Mouse (Mus musculus): ENCODE data around the gene Zfp931.
A peak's percentile ranks its signal among the peaks of the same experiment; 100 is the strongest.
"Not testable (repeated sequence)": the region's sequence is repeated elsewhere in the genome, so short reads cannot be mapped to it uniquely, and the experiment has no call there.

Gene Zfp931

GRCm38 (mm10) chr2:178078166-178078717, at the start of gene Zfp931:
Zfp931 (minus strand) TSS chr2:178078476.
- not testable (repeated sequence) for DNase-seq (ENCODE audit: low spot score)

DNA sequence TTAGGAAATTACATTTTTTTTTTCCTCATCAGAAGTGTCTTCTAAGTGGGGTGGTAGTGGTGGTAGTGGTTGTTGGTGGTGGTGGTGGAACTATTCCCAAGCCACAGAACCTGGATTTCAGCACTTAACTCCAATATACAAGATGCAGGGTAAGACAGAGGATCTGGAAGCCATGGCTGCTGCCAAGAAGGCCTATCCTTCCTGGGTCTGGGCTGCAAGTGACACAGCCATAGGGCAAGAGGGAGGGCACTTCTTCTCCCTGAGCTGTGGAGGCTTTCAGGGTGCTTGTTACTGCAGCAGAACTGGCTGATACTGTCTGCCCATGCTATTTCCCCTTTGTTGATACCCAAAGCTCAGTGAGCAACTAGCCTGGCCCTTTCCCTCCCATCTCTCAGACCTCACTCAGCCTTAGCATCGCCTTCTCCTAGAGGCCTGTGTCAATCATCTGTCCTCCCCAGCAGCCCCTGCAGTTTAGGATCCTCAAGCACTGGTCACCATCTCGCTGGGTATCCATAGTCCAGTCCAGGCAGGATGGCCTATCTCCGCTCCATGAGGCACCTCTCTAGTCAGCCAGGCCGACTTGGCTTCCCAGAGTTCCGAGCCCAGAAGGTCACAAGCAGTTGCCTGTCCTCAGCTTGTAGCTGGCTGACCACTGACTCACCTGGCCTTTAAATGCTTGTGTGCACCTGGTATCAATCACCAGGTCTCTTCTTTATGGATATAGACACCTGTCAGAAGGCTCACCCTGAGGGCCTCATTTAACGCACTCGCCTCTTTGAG, 48.0 kb upstream of the Zfp931 start:
- no peak for DNase-seq (ENCODE audit: low spot score)

- DNase-seq (ENCODE audit: low spot score) = no peak
Observed at GRCm38 (mm10) chr2:178125427-178125826, 47.2 kb upstream of the Zfp931 start.

DNA sequence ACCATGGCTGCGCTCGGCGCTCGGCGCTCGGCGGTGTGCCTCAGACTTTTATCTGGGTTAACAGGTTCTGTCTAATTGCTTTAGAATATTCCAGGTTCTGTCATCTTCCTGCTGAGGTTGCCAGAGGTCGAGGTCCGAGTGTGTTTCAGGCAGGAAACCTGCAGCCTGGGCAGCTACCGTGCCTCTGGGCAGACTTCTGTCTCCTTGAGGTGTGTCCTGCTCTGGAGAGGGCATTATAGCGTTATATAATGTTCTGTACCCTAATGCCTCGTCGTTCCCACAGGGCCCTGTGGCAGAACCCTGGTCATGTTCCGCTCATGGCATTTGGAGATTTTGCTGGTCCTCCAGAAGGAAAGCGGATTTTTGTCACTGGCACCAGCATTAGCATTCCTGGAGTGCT, 45.2 kb upstream of the Zfp931 start:
- DNase-seq (ENCODE audit: low spot score) = no peak

- DNase-seq (ENCODE audit: low spot score) = no peak
Observed at GRCm38 (mm10) chr2:178121946-178122665, 43.8 kb upstream of the Zfp931 start.

DNA sequence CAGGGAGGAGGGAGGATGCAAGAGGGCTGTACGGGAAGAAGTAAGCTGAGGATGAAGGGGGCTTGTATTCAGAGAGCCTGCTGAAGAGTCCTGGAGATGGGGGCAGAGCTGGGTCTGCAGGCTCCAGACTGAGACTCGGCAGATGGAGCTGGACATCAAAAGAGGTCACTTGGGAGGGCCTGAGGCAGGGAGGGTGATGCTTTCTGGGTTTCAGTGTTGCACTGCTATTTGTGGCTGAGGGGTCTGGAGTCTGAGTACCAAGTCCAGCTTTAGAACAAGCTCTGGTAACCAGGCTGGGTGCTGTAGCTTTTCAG, 43.1 kb upstream of the Zfp931 start:
- DNase-seq (ENCODE audit: low spot score) = no peak

GRCm38 (mm10) chr2:178120651-178121374, 42.5 kb upstream of the Zfp931 start:
- DNase-seq (ENCODE audit: low spot score) = no peak

DNA sequence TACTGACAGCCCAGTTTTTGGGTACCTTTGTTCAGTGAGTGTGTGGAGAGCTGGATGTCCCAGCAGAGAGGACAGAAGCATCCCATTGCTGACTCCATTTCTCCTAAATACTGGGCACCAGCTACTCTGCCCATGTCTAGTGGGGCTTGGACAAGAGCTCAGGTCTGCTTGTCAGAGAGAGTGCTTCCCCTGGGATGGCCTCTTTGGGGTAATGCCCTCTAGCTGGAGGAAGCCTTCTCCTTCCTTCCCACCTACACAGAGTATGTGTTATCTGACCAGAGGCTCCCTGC, 42.0 kb upstream of the Zfp931 start:
- no peak for DNase-seq (ENCODE audit: low spot score)

DNA sequence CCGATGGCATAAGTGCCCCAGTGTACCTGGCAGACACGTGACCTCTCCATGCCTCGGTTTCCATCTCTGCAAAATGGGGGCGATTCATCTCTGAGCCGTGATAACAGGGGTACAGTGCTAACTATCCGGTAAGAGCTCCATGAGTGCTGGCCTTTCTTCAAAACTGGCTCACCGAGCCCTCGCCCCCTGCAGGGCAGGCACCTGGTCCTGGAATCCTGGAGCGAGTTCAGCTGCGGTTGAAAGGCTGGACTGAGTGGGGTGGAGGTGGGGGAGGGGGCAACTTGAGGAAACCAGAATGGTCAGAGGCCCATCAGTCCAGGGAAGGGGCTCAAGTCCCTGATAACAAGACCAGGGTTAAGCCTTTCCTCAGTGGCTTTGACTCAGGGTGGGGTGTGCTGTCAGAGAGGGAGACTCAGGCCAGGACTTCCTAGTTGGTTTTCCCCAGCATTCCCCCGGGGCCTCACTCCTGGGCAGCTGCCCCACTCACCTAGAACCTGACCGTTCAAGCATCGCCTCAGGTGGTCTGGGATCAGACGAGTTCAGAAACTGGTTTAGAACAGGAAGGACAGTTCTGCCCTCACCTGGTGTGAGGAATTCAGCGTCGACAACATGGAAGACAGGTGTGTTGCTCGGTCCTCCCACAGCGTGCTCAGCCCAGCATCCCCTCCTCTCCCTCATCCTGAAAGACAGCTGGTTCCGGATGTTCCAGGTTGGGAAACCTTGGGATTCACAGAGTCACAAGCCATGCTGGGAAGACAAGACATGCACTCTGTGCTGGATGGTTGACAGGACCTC, 41.5 kb upstream of the Zfp931 start:
- no peak for DNase-seq (ENCODE audit: low spot score)

GRCm38 (mm10) chr2:178118801-178119560, 40.7 kb upstream of the Zfp931 start, which contains the start of gene Phactr3:
Phactr3 (plus strand) TSS chr2:178118975.
- DNase-seq (ENCODE audit: low spot score) = peak; percentile 43

- DNase-seq (ENCODE audit: low spot score) = peak; percentile 79
Observed at GRCm38 (mm10) chr2:178117946-178118345, 39.7 kb upstream of the Zfp931 start.

- DNase-seq (ENCODE audit: low spot score) = peak; percentile 82
Observed at GRCm38 (mm10) chr2:178101957-178102356, 23.7 kb upstream of the Zfp931 start.

DNA sequence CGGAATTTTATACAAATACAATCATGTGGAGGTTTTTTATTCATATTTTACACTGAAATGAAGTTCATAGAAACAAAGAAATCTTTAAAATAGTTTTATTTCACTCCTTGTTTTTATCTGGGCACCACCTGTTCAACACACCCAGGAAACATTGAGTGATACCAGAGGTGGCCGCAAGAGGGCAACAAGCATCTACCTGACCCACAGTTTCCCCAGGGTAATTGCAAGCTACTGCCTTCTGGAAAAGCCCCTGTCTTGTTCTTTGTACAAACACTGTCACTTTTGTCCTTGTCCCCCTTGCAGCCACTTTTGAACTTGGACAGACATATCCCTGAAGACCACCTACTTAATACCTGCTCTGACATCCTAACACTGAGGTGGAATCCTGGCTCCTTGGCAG, 19.7 kb upstream of the Zfp931 start:
- peak; percentile 79 for DNase-seq (ENCODE audit: low spot score)

GRCm38 (mm10) chr2:178089586-178089985, 11.3 kb upstream of the Zfp931 start:
- no peak for DNase-seq (ENCODE audit: low spot score)

DNA sequence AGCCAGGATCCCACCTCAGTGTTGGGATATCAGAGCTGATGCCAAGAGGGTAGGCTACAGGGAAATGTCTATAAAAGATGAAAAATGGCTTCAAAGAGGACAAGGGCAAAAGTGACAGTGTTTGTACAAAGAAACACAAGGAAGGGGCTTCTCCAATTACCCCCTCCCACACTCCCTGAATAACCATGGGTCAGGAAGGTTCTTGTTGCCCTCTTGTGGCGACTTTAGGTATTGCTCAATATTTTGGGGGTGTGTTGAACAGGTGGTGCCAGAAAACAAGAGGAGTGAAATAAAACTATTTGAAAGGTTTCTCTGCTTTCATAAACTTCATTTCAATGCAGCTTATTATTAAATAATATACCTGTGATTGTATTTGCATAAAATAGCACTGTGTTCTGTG, 20.1 kb downstream of the Zfp931 start:
- DNase-seq (ENCODE audit: low spot score) = peak; percentile 77

DNA sequence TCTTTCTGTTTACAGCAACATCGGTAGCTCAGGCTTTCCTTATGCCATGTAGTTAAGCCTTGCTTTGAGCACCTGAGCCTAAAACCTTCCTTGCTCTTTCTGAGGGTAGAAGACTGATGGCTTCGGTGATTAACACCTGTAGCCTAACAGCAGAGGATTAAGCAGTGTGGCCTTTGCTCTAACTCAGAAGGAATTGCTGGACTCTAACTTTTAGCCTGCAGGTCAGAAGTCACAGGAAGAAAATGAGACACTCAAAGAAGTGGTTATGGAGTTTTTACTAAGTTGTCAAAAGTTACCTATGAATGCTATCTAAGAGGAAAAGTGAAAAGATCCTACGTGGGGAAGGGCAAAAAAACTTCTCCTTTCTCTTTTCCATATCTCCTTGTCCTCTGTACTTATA, 50.7 kb downstream of the Zfp931 start:
- DNase-seq (ENCODE audit: low spot score) = not testable (repeated sequence)

GRCm38 (mm10) chr2:178023861-178024260, 54.4 kb downstream of the Zfp931 start:
- peak; percentile 1 for DNase-seq (ENCODE audit: low spot score)

DNA sequence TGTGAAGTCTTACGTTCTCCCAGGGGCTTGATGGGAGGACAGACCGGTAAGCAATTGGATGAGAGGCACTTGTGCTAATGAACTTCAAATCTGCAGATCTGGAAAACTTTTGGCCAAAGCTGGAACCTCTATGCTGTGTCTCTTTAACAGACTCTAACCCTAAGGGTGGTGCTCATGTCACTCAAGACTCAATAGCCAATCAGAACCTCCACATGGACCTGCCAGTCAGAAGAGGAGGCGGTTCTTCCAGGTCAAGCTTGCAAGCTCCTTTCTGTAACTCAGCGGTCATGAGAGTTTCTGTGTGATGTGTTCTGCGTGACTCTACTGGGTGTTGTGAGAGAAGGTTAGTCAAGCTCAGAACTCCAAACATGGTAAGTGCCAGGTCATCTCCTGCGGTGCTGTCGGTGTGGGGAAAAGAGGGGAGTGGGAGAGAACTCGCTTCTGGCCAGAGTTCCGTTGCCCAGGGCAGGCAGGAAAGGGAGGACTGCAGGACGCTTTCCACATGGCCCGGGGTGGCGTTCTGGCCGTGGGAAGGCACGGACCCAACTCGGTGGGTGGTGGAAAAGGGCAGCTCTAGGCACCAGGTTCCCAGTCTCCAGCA, 55.2 kb downstream of the Zfp931 start, which contains the start of gene Zfp971:
Zfp971 (plus strand) TSS at position 274 of the 601 bp plus-strand sequence.
- peak; percentile 27 for DNase-seq (ENCODE audit: low spot score)

DNA sequence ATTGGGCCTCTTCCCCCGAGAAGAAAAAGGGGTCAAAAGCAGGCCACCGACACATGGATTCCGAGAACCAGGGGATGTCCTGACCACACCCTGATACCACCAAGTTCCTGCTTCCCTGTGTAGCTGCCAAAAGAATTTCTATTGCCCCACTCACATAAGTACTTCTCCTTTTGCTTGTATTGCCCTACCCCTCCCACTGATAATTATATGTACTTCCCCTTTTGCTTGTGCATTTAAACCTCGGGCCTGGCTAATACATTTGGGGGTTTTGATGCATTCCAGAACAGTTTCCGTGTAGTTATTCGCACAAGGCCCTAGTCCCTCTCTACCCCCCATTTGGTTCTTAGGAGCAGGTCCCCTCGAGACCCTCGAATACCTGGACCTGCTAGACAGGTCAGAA, 57.5 kb downstream of the Zfp931 start:
- DNase-seq (ENCODE audit: low spot score) = not testable (repeated sequence)

DNA sequence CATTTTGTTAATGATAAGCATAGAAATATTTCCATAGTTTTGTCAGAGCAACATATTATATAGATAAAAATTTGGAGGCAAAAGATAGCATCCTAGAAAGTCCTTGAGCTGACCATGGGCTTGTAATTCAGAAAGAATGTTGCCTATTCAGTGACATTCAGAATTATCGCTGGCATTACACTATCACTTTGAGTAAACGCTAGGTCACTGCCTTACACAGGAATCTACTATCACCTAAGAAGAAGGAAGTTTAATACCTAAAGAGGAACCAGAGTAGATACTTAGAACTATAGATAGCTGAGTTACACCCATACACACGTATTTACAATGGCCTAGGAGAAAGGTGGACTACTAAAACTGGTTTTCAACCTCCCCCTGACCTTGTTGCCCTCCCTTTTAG, 58.8 kb downstream of the Zfp931 start:
- DNase-seq (ENCODE audit: low spot score) = not testable (repeated sequence)
